Mouse (Mus musculus) telencephalon, adult 2 months (tissue): Measurements from ENCODE around the gene Vash2.
"Not testable (repeated sequence)": the region's sequence is repeated elsewhere in the genome, so short reads cannot be mapped to it uniquely, and the experiment has no call there.

Source experiments
- DNase-seq: peaks from one replicate; pipeline ENCODE4 v3.0.0-alpha.2; 2011; ENCODE audit warnings: low read depth, low spot score

Vash2 gene

DNA sequence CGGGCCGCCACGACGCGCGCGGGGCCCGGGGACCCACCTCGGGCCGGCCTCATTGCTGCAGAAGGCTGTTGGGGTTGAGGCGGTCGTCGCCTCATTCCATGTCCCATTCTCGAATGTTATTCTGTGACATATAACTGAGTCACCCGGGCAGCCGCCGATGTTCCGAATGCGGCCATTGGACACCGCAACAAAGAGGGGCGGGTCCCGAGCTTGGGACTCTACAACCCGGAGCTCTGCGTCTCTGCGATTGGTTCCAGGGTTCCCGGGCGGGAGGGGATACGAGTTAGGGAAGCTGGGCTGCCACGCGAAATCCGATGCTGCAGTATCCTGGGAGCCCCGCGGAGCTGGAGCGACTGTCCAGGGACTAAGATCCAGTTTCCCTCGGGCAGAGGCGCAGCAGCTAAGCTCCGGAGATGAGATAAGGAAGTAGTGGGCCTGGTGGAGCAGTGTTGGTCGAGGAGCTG, at the start of gene Vash2:
Gene Vash2, minus strand, starts transcription at position 197 of the 464 bp plus-strand sequence.
- DNase-seq = peak; percentile 41

DNA sequence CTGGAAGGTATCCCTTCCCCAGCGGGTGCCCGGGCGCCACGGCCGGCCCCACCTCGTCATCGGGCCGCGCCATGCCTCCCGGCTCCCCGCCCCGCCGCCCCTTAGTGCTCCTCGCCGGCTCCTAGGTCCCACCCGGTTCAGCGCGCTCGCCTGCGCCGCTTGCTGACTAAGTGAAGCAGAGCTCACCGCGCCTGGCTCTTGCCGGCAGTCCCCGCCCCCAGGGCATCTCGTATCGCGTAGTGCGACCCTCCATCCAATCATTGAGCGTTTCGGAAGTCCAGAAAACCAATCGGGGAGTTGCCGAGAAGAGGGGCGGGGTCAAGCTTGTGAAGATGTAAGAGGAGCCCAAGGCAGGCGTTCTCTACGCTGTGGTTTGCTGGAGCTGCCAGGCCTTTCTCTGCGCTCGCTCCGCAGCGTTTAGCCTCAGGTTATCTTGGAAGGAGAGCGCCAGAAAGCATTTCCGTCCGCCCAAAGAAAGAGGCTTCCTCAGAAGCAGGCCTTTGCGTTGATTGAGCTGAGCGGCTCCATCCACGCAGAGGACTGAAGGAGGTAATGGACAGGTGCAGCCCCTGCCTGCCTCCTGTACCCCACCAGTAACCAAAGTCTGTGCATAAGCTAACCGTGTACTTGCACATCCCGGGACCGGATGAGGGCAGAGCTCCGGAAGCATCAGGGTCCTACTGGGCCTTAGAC, 47.1 kb upstream of the Vash2 start, which contains the start of gene Flvcr1:
Gene Flvcr1, minus strand, starts transcription at position 138 of the 693 bp plus-strand sequence.
- peak; percentile 99 for DNase-seq

DNA sequence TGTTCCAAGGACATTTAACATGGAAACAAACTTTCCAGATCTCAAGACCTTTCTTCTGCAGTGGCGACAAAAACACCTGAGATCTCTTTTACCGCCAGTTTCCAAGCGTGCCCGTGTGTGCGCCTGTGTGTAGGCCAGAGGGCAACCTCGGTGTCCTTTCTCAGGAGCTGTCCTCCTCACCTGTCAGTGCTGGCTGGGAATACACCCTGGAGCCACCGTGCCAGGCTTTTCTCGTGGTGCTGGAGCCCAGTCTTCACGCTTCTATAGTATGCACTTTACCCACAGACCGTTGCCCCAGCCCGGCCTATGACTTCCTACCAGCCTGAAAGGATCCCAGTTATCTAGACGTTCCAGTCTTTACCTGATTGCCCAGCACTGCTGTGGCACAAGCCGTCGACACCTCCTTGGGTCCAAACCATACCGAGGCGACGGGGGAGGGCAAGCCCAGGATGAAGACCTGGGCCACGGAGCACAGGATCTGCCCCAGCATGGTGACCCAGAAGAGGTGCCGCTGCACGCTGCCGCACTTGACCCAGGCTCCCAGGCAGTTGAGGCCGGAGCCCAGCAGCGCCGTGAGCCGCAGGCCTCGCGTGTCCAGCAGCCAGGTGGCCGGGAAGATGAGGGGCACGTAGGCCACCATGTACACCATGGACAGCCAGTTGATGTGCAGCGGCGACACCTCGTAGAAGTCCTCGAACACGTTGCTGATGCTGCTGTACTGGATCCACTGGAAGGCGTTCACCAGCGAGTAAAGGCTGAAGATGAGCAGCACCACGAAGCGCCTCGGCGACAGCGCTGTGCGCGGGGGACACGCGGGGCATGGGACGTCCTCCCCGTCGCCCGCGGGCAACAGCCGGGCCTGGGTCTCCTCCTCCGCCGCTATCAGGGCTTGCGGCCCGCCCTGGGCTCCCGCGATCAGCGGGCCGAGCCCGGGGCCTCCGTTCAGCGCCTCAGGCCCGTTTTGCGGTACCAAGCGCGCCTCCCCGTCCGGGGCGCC, 46.2 kb upstream of the Vash2 start:
- DNase-seq = no peak

DNA sequence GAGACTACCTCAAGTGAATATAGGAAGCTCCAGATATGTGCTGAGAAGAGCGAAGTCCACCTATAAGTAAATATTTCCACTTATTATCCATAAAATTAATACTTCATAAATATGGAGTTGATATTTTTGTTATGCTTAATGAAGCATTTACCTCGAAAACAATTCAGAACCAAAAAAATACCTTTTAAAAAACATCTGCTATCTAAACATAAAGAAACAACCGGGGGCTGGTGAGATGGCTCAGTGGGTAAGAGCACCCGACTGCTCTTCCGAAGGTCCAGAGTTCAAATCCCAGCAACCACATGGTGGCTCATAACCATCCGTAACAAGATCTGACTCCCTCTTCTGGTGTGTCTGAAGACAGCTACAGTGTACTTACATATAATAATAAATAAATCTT, 44.7 kb upstream of the Vash2 start:
- DNase-seq = not testable (repeated sequence)

DNA sequence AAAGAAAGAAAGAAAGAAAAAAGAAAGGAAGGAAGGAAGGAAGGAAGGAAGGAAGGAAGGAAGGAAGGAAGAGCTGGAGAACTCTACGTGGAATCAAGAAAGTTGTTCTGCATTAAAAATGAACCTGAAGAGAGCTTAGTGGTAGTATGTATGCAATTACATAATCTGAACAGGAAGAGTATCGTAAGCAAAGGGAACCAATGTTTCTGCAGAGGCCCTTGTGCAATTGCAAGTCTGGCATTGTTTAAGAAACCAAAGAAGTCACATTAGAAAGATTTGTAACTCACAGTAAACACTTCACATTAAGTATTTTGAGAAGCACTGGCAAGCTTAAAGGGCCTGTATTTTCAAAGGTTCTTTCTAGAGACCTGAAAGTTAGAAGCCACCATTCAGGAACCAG, 44.0 kb upstream of the Vash2 start:
- no peak for DNase-seq

DNA sequence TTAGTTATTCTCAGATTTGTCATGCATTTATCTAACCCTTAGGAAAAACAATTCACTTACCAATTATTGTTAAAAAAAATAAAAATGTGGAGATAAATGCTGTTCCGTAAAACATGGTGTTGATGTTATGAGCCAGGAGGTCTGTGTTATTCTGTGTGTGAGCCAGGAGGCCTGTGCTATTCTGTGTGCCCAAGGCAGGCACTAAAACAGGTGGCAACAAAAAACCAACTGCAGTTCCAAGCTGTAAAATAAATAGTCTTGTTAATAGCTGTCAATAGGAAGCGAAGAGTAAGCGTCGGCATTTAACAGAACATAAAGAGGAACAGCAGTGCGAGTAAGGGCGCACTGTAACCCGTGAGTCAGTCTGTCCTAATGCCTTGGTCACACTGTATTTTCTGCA, 41.9 kb upstream of the Vash2 start:
- no peak for DNase-seq

DNA sequence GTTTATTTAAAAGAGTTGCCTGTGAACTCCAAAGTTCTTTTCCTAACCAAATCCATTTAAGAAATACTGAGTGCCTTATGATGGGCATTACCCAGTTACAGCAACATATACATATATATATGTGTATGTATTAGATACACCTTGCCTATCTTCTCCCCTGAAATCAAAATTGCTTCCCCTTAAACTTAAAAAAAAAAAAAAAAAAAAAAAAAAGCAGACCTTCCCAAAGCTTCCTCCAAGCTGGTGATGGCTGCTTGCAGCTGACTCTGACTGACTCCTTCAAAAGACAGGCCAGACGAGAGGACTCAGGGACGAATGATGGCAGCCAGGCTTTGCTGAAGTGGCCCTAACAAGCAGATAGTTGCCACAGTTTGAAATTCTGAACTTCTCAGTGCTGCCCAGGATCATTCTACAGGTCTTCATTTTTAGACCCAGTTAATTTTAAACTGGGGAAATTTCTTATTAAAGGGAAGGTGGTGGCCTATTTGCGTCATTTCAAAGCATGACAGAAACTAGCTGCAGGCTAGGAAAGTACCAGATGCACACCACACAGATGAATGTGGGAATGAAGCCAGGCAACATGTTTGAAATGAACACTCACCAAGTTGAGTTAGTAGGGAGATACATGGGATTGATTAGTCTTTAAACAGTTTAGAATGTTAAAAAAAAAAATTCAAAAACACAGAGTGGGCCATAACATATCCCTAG, 41.3 kb upstream of the Vash2 start:
- DNase-seq = no peak

DNA sequence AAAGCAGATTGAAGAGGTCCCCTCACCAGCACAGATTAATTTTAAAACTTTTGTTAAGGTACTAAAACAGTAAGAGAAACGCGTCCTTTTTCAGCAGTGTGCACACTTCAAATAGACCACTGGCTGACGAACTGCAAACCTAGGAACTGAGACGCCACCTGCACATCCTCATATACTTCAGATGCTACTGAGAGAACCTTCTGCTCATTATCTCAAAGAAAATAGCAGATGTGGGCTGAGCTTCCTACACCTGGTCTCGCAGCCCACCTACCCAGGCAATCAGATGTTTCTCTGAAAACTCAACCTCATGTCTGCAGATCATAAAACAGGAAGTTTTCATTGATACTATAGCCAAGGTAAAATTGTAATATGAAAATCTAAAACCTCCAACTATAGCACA, 40.7 kb upstream of the Vash2 start:
- DNase-seq = no peak

DNA sequence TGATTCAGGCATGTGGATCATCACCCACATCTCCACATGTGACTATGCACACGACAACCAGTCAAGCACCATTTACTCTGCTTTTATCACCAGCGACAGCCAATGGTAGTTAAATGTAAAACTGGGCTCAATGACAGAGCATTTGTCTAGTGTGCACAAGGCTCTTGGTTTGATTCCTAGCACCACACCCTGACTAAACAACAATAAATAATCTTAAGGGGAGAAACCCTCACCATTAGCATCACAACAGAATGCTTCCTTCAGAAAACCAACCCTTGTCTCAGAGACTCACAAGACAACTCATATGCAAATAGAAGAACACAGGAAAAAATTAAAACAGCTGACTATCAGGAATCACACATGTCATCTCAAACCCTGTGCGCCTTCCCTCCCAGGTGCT, 35.2 kb upstream of the Vash2 start:
- no peak for DNase-seq

DNA sequence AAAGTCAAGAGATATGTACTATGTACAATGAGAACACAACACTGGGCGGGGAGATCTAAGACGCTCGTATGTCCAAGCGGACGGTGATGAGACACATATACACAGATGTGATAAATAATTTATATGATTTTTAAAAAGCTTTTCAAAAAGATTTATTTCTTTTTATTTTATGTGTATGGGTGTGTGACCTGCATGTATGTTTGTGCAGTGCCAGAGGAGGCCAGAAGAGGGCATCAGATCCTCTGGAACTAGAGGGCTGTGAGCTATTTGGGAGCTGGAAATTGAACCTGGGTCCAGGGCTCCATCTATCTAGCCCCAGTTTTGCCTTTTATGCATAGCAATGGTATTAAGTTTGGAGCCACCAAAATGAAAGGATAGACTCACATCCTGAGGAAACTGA, 29.6 kb upstream of the Vash2 start:
- DNase-seq = no peak

DNA sequence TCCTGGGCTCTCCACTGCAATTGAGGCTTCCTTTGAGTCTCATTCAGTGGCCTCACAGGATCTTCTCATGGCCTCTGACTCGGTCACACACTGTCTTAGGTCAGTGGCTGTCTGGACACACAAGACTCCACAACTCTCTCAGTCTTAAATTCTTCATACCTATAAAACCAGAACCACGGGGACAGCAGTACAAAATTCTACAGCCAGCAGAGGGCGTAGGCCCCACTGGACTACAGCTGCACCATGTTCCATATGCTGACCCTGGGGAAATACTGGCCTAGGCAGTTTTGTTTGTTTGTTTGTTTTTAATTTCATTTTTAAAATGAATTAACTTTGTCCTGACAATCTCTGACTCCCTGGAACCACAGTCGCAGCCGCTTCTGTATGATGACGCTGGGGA, 23.1 kb upstream of the Vash2 start:
- no peak for DNase-seq

DNA sequence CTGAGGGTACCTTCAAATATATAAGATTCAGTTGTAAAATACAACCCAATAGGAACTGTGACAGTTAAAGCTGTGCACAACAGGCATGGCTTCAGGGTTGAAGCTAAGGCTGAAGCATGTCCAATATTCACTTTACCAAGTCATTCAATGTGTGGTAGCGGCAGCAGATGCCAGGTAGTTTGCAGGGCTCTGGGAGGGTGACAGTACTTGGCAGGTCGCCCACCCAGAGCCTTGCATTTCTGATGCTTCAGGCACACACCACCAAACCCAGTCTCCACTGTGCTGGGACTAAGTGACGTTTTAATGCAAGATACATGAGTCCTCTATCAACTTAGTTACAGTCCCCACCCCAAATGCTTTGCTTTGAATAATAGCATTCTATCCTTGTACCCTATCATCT, 21.6 kb upstream of the Vash2 start:
- no peak for DNase-seq

DNA sequence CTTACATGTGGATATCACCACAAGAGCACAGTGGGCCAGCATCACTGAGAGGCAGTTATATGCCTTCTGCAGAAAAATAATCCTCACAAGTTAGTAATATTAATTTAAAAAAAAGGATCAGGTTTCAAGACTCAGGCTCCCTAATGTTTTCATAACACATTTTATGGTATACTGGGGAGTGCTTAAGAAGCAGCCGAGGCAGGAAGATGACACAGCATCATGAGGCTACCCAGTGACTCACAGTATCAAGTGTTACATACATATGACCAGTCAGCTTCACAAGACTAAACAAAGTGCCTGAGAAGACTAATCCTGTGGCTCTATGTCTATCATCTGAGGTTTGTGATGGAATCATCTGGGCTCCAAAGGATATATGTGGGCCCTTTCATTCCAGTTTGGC, 18.9 kb upstream of the Vash2 start:
- DNase-seq = no peak

DNA sequence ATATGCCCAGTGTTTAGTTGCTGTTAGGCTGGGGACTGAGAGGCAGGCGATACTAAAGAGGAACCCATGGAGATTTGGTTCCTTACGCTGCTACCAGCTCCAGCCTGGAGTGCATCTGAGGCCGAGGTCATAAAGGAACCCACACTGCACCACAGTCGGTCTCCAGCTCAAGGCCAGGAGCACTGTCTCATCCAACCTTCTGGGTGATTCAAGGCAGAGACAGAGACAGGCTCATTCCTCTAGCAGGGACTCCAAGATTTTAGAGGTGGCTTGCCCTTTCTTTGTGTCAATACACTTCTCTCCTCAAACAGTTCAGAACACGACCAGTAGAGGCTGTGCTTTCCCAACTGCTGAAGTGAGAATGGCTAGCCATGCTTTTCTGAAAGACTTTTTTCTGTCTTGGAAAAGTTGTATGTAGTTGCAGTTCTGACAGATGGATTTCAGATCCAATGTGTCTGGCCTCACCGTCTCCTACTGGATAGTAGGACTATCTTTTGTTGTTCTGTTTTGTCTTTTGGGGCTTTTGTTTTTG, 17.3 kb upstream of the Vash2 start:
- DNase-seq = no peak

DNA sequence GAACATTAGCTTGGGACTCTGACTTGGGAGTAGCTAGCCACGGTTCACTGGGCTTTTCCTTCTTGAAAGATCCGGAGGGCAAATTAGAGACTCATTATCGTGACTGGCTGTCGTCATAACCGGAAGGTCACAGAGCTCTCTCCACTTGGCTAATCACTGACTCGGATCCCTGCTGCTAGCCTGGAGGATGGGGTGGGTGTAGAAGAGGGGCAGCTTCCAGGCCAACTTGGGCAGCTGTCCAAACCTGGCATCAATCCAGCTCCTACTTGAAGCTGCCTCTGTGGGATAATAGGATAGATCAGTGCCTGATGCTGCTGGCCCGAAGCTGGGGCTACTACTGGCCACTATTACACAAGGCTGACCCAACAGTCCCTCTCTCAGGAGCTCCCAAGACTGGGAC, 16.5 kb upstream of the Vash2 start:
- no peak for DNase-seq

DNA sequence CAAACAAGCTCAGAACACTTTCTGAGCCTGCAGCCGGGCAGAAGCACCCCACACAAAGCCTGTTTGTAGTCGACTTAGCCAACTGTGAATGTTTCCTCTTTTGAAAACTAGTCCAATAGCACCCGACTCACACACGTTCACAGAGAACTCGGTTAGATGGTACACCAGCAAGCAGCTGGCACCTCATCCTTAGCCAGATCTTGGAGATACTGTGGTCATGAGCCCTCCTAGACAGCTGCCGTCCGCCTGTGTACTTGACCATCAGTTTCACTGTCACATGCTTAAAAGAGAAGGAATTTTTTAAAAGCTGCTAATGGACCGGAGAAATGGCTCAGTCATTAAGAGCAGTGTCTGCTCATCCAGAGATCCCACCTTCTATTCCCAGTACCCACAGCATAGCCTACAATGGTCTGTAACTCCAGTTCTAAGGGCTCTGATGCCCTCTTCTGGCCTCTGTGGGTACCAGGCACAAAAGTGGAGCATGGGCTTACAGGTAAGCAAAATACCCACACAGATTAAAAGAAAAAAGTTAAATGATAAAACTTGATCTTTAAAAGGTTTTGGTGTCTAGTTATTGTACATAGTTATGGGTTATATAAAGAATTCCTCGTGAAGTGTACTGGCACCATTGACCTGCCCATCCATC, 10.5 kb upstream of the Vash2 start:
- no peak for DNase-seq

DNA sequence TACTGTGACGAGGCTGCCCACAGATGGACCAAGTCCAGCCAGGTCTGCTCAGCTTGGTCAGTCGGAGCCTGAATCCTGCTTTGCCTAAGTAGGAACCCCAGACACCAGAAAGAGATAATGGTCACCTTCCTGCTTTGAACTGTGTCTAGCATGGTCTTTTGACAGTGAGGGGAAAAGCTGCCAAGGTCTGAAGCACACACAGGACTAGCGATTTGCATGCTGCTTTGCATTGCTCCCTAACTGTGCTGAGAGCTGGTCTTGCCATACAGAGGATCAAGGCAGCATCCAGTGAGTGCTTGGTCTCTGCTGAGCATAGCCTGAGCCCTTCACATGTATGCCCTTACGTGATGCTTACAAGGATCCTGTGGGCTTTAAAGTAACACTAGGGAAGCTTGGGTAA, 2.3 kb upstream of the Vash2 start:
- DNase-seq = no peak

DNA sequence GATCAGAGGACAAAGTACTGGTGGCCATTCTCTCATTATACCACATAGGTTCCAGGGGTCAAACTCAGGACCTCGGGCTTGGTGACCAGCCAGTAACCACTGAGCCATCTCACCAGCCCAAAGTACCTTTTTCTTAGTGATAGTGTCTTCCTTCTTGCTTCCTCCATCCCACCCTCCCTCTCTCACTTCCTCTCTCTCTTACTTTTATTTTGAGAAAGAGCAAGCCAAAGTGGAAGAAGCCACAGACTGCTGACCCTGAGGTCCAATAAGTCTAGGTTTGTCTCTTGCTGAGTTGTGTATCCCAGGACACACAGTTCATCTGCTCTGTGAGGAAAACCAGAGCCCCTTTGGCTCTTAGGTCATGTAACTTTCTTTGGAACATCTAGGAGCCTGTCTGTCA, 1.4 kb upstream of the Vash2 start:
- DNase-seq = no peak

DNA sequence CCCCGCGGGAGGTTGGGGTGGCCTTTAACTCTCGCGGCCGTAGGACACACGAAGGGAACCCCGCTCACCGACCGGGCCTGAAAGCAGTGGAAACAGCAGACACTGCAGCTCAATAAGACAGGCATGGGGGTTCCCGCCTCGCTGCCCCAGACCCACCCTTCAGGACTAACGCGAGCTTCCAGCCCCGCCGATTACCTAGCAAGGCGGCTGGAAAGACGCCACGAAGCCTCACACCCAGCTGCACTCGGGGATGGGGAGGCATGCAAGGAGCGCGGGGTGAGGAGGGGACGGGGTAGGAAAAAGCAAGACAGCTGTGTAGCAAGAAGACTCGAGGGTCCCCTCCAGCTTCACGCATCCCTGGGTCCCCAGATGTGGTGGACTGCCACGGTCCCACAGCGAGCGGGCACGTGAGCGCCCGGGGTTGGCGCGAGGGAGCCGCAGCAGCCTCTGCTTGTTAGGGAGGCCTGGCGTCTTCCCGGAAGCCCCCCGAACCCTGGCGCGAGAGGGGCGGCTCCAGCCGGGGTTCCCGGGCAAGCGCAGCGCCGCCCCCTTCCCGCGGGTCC, 504 bp downstream of the Vash2 start:
- DNase-seq = no peak

DNA sequence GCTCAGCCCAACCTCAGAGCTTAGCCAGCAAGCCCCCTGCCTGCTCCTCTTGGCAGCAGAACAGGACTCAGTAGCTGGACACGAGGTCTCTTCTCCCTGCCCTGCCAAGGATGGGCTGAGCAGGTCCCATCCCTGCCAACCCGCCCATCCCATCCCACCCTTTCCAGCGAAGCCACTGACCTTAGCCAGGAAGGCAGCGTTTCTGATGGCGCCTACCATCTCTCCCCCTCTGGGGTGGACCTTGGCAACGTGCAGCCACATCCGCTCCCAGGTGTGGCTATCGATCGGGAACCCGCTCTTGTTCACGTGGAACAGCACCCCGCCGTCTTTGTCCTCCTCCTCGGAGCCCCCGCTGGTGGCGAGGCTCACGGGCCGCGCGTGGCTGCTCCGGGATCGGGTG, 1.1 kb downstream of the Vash2 start:
- no peak for DNase-seq
